Mouse (Mus musculus) cerebellum, adult 2 months (tissue): ENCODE measurements around the gene Nxnl1. TPM values are rescaled to one million over a fixed set of nuclear protein-coding genes. Genes with fewer than 3 reads are reported as not detected.
A peak's percentile ranks its signal among the peaks of the same experiment; 100 is the strongest.

Source experiments
- DNase-seq, 2 experiments: peaks; one replicate each; pipeline ENCODE4 v3.0.0; 2021
- H3K27ac ChIP-seq: fragments of 200-500 bp; 2 replicates; pipeline ENCODE4 v1.5.1; 2012; ENCODE audit warnings: low read length, control low read depth, inconsistent platforms; ENCODE audit not compliant: insufficient read depth
- H3K27me3 ChIP-seq: fragments of 200-500 bp; 2 replicates; pipeline ENCODE4 v1.6.1; 2012; ENCODE audit warnings: inconsistent platforms, mild to moderate bottlenecking, low read length, moderate library complexity; ENCODE audit not compliant: control insufficient read depth, insufficient read depth
- H3K4me1 ChIP-seq: fragments of 200-500 bp; 2 replicates; pipeline ENCODE4 v1.6.1; 2011; ENCODE audit warnings: low read length; ENCODE audit not compliant: control insufficient read depth, insufficient read depth
- H3K4me3 ChIP-seq: fragments of 200-500 bp; replicated peaks from 2 replicates; pipeline ENCODE3; 2011; ENCODE audit warnings: mild to moderate bottlenecking, low read depth, low read length, control low read depth; ENCODE audit not compliant: insufficient read depth
- CTCF ChIP-seq: fragments of 200-500 bp; IDR thresholded peaks from 2 replicates; pipeline ENCODE4 v1.5.1; 2011; ENCODE audit warnings: low read depth, mild to moderate bottlenecking, control low read depth, low read length, moderate library complexity, borderline replicate concordance; ENCODE audit not compliant: insufficient read depth
- POLR2A ChIP-seq: fragments of 200-500 bp; IDR thresholded peaks from 2 replicates; pipeline ENCODE4 v1.6.1; 2011; ENCODE audit warnings: low read length, control low read depth, borderline replicate concordance; ENCODE audit not compliant: insufficient read depth
- WGBS: fragments of 180-500 bp; shearing (Covaris S2); methylation state at CpG from one replicate; pipeline ENCODE4 v1.1.7; 2018; 5-methylcytosine and 5-hydroxymethylcytosine counted together
- polyA plus RNA-seq: library from polyadenylated mRNA; depleted of rRNA; stranded (reverse); fragments of >200 nt; gene quantifications from 2 replicates; pipeline ENCODE4 v1.2.3, GENCODE M21; 2012

Nxnl1 gene
- polyA plus RNA-seq, 1 experiment: 0.10 TPM

DNA sequence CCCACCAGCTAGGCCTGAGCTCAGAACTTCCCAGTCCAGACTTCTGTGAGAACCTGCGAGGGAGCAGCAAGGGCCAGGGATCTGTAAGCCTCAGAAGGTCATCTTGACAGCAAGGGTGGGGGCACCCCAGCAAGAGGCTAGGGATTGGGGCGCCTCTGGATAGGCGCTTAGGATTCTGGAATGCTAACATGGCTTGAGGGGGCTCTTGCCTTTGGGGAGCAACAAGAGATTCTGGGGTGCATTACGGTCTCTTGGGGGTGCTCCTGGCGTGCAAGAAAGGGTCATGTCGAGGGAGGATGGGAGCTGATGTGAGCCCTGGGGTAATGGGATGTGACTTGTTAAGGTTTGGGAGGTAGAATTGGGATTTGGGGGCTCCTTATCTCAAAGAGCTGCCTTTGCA lies 2.5 kb upstream of the Nxnl1 start:
- H3K4me3 ChIP-seq: peak overlapping the region; percentile 92
- H3K27me3 ChIP-seq: no peaks in the 10 kb centered on the region
- peak overlapping the region; percentile 17 for H3K27ac ChIP-seq
- peak; percentile 40 to 47 for DNase-seq
- WGBS: 8% methylated on average over 6 of the region's 6 CpGs
- no peak for TF ChIP-seq POLR2A
- TF ChIP-seq CTCF: no peak
- H3K4me1 ChIP-seq: peaks cover 6% of the 10 kb centered on the region

DNA sequence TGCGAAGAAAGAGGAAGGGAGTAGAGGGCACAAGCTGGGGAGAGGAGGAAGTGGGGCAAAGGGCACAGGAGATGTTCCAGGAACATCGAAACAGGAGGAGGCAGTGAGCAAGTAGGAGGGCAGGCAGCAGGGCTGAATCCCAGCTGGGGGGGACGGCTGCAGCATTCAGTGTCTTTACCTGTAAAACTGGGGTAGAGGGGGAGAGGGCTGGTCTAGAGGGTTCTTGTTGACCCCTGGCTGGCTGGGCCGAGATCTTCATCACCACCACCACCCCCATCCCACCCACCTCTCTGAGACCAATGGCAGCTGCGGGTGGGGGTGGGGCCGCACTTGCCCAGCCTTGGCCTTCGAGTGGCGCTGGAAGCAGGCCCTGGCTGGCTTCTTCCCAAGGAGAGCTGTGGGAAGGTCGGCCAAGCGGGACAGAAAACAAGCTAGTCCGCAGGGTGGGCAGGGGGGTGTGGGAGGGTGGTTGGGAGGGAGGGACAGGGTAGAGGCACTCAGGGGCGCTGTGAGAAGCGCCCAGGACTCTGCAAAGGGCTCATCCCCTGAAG lies 2.1 kb upstream of the Nxnl1 start, which contains the start of gene Slc27a1:
TSS of gene Slc27a1 (plus strand) at position 496 of the 551 bp plus-strand sequence.
- H3K4me3 ChIP-seq: peak within 1 kb of the TSS; percentile 92
- TF ChIP-seq CTCF (no peak), POLR2A (no peak)
- 9% methylated on average over 13 of the region's 13 CpGs for WGBS
- H3K4me1 ChIP-seq: peaks cover 6% of the 10 kb centered on the region
- H3K27me3 ChIP-seq: no peaks in the 10 kb centered on the region
- peak within 1 kb of the TSS; percentile 87 for H3K27ac ChIP-seq
- peak; percentile 66 to 69 for DNase-seq

DNA sequence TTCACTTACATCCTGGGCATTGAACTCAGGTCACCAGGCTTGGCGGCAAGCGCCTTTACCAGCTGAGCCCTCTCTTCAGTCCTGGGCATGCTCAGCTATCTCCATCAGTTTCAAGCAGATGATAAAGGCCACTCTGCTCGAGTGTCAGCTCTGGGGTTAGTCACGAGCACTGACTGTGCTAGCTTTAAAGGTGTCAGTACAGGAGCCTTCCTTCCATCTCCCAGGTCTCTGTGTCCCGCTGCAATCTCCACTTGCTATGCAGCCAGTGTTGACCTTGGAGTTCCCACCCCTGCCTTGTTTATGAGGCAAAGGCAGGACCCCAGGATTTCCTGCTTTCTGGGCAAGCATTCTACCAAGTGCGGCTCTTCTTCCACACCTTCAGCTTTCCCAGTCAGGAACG lies 1.2 kb upstream of the Nxnl1 start:
- 85% methylated on average over 7 of the region's 7 CpGs for WGBS
- no peak overlapping the region for H3K27ac ChIP-seq
- H3K4me3 ChIP-seq: no peak overlapping the region
- peaks cover 6% of the 10 kb centered on the region for H3K4me1 ChIP-seq
- no peak for DNase-seq
- TF ChIP-seq CTCF (no peak), POLR2A (no peak)
- no peaks in the 10 kb centered on the region for H3K27me3 ChIP-seq

DNA sequence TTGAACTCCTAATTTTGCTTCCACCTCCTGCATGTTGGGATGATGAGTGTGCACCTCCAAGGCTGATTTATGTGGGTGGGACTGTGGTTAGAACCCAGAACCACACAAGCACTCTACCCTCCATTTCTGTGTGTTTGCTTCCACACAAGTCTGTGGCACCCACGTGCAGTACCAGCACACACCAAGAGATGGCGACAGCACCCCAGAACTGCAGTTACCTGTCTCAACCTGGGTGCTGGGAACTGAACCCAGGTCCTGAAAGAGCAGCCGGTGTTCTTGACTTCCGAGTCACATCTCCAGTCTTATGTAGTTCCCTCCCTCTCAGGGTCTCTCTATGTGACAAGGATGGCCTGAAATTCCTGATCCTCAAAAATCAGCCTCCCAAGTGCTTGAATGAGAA lies 2.4 kb downstream of the Nxnl1 start:
- no peak for DNase-seq
- H3K4me1 ChIP-seq: no peaks in the 10 kb centered on the region
- WGBS: 90% methylated on average over 4 of the region's 4 CpGs
- H3K4me3 ChIP-seq: no peak overlapping the region
- no peaks in the 10 kb centered on the region for H3K27me3 ChIP-seq
- no peak overlapping the region for H3K27ac ChIP-seq
- TF ChIP-seq POLR2A: no peak
- peak; percentile 36; the same call in 1 of the 2 replicates for TF ChIP-seq CTCF

DNA sequence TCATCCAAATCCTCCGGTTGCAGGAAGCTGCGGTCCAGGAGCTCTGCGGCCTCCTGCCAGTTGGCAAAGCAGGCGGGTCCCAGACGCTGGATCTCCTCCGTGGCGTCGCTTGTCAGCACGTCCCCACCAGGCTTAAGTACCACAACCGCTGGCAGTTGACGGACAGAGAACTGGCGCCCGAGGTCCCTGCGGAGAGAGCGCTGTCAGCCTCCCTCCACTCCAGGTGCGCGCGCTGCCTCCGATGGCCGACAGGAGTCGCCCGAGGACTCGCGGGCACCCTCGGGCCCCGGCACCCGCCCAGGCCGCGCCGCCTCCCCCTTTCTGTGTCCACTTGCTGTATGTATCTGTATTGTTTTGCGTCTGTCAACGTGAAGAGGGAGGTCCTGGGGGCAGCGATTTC lies 3.6 kb downstream of the Nxnl1 start:
- peak; percentile 76 to 84 for DNase-seq
- peak overlapping the region; percentile 58 for H3K4me3 ChIP-seq
- TF ChIP-seq CTCF (peak; percentile 67), POLR2A (no peak)
- no peak overlapping the region for H3K27ac ChIP-seq
- H3K4me1 ChIP-seq: no peaks in the 10 kb centered on the region
- under 1% methylated on average over 33 of the region's 33 CpGs for WGBS
- H3K27me3 ChIP-seq: peaks cover 3% of the 10 kb centered on the region; the same call in 1 of the 2 replicates

DNA sequence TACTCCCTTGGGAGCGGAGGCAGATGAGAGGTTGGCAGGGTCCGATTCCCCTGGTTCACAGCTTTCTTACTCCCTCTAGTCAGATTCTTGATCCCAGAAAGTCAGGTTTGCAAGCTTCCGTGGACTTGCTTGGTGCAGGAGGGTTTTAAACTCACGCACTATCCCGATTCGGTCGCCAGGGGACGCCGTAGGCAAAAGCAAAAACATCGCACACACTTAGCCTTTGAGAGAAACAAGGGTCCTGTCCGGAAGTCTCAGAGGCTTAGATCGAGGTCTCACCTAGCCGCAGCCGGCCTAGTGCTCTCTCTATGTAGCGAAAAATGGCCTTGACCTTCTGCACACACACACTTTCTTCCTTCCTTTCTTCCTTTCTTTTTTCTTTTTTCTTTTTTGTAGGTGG lies 5.0 kb downstream of the Nxnl1 start:
- Histone ChIP-seq H3K4me1 (no peaks in the 10 kb centered on the region), H3K27ac (no peak overlapping the region), H3K27me3 (peaks cover 3% of the 10 kb centered on the region; the same call in 1 of the 2 replicates), H3K4me3 (no peak overlapping the region)
- 6% methylated on average over 15 of the region's 15 CpGs for WGBS
- peak; percentile 48 to 69 for DNase-seq
- TF ChIP-seq CTCF (peak; percentile 94), POLR2A (no peak)

DNA sequence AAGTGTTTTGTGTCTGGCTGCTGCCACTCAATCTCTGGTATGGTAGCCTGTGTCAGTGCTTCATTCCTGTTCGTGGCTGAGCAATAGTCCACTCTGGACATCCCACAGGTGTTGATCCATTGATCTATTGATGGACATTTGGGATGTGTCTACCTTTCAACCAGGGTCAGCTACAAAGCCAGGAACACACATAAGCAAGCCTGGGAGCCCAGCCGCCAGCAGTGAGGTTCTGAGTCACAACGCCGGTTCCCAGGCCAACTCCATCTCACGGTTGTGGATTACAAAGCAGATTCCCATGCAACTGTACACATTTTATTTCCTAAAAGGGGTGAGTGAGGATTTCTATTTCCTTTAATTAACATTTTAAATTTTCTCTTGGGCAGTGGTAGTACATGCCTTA lies 5.6 kb downstream of the Nxnl1 start:
- no peaks in the 10 kb centered on the region for H3K4me1 ChIP-seq
- 86% methylated on average over 5 of the region's 5 CpGs for WGBS
- TF ChIP-seq POLR2A: no peak
- TF ChIP-seq CTCF: no peak
- H3K27me3 ChIP-seq: peaks cover 3% of the 10 kb centered on the region; the same call in 1 of the 2 replicates
- no peak for DNase-seq
- no peak overlapping the region for H3K4me3 ChIP-seq
- no peak overlapping the region for H3K27ac ChIP-seq

DNA sequence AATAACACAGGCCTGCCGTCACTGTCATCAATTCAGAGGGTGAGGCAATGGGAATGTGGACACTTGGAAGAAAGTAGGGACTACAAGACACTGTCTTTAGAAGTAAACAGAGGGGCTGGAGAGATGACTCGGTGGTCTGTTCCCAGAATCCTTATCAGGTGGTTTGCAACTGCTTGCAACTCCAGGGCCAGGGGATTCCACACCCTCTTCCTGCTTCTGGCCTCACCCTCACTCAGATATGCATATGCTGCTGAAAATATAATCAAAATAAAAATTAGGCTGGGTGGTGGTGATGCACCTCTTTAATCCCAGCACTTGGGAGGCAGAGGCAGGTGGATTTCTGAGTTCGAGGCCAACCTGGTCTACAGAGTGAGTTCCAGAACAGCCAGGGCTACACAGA lies 6.3 kb downstream of the Nxnl1 start:
- Histone ChIP-seq H3K27ac (no peak overlapping the region), H3K4me3 (no peak overlapping the region), H3K27me3 (peaks cover 3% of the 10 kb centered on the region; the same call in 1 of the 2 replicates), H3K4me1 (no peaks in the 10 kb centered on the region)
- WGBS: 85% methylated on average over 3 of the region's 3 CpGs
- DNase-seq: no peak
- no peak for TF ChIP-seq CTCF
- no peak for TF ChIP-seq POLR2A
